Mouse (Mus musculus) ES-E14 (cell line): Measurements from ENCODE around the gene Cdyl.

ENCODE experiments used
- HCFC1 ChIP-seq: IDR thresholded peaks from 2 replicates; pipeline ENCODE4 v1.6.1; 2012; ENCODE audit warnings: low read length, inconsistent platforms, borderline replicate concordance; ENCODE audit not compliant: insufficient read depth
- ZC3H11A ChIP-seq: IDR thresholded peaks from 2 replicates; pipeline ENCODE4 v1.6.1; 2012; ENCODE audit warnings: low read depth, mild to moderate bottlenecking, inconsistent platforms, low read length, borderline replicate concordance
- ZNF384 ChIP-seq: IDR thresholded peaks from 2 replicates; pipeline ENCODE4 v1.6.1; 2012; ENCODE audit warnings: low read depth, low read length, inconsistent platforms

- no peak for TF ChIP-seq ZNF384
- no peak for TF ChIP-seq HCFC1
- no peak for TF ChIP-seq ZC3H11A
Observed at GRCm38 (mm10) chr13:35784281-35784680, 124.6 kb downstream of the Cdyl start.
